Mouse (Mus musculus) frontal cortex, adult 2 months (tissue): Measurements from ENCODE around the gene Cyfip2. TPM values are rescaled to one million over a fixed set of nuclear protein-coding genes. Genes with fewer than 3 reads are reported as not detected.

Experiments used
- polyA plus RNA-seq: library from polyadenylated mRNA; depleted of rRNA; stranded (reverse); fragments of >200 nt; gene quantifications from 2 replicates; pipeline ENCODE4 v1.2.3, GENCODE M21; 2012; rRNA removed

Cyfip2 gene
- polyA plus RNA-seq, 1 experiment, result 223 TPM

Other genes with a start within 250 kb of the Cyfip2 start
- gene Nipal4, start 146.4 kb downstream of the Cyfip2 start, polyA plus RNA-seq, result 2.7 TPM in 2 replicates
- gene Fndc9, start 77.3 kb downstream of the Cyfip2 start, polyA plus RNA-seq, result 0.68 and 0.71 TPM in 2 replicates
- gene Itk, start 76.7 kb upstream of the Cyfip2 start, polyA plus RNA-seq, result 0.20 and 0.36 TPM in 2 replicates
- gene Fam71b, start 83.7 kb upstream of the Cyfip2 start, polyA plus RNA-seq, result not detected in 2 replicates
- gene Med7, start 124.1 kb upstream of the Cyfip2 start, polyA plus RNA-seq, result 31.8 and 32.2 TPM in 2 replicates
- gene Havcr2, start 142.1 kb upstream of the Cyfip2 start, polyA plus RNA-seq, result 1.6 and 2.0 TPM in 2 replicates
- gene Gm12169, start 211.4 kb upstream of the Cyfip2 start, polyA plus RNA-seq, result not detected in 2 replicates